Mouse (Mus musculus) thymus, adult 2 months (tissue): ENCODE data around the gene Gabpb2.

Source experiments
- CTCF ChIP-seq: fragments of 200-500 bp; IDR thresholded peaks from 2 replicates; pipeline ENCODE4 v1.5.1; 2012; ENCODE audit warnings: mild to moderate bottlenecking, control low read depth, low read length, moderate library complexity, borderline replicate concordance; ENCODE audit not compliant: control insufficient read depth, poor library complexity, insufficient read depth; ENCODE audit errors: extremely low read depth
- POLR2A ChIP-seq: fragments of 200-500 bp; IDR thresholded peaks from 2 replicates; pipeline ENCODE4 v1.6.1; 2012; ENCODE audit warnings: mild to moderate bottlenecking, low read length, control low read depth, moderate library complexity; ENCODE audit not compliant: control insufficient read depth, poor library complexity, insufficient read depth; ENCODE audit errors: extremely low read depth

GRCm38 (mm10) chr3:95169996-95170395 is 47.7 kb downstream of the Gabpb2 start:
- TF ChIP-seq POLR2A = no peak
- TF ChIP-seq CTCF = no peak
